Mouse (Mus musculus): Measurements from ENCODE around the gene Atp5h.
"Not testable (repeated sequence)": the region's sequence is repeated elsewhere in the genome, so short reads cannot be mapped to it uniquely, and the experiment has no call there.

Gene Atp5h

DNA sequence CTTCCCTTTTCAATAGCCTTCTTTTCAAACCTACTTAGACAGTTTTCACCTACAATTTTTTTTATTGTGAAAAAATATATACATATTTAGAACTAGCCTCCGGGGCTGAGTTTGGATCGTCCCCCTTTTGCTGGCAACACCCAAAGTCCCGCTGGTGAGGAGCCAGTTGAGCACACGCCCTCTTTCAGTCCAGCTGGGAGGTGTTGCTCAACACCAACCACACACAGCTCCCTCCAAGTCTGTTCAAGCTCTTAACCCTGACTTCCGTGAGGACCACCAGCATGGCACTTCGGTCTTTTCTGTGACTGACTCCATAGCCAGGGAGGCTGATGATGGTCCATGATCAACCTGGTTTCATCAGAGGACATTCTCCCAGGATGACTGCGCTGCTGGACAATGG, 21.7 kb downstream of the Atp5h start:
- no peak for DNase-seq (ENCODE audit: low spot score in 2 of 2)

- DNase-seq (ENCODE audit: low spot score in 2 of 2) = no peak
Observed at GRCm38 (mm10) chr11:115393721-115394325, 25.9 kb downstream of the Atp5h start.

GRCm38 (mm10) chr11:115391358-115391757, 28.4 kb downstream of the Atp5h start:
- no peak for DNase-seq (ENCODE audit: low spot score in 2 of 2)

- DNase-seq (ENCODE audit: low spot score in 2 of 2) = not testable (repeated sequence)
Observed at GRCm38 (mm10) chr11:115386859-115387258, 32.9 kb downstream of the Atp5h start.

GRCm38 (mm10) chr11:115384587-115384986, 35.2 kb downstream of the Atp5h start:
- DNase-seq (ENCODE audit: low spot score in 2 of 2) = no peak

- DNase-seq (ENCODE audit: low spot score in 2 of 2) = no peak
Observed at GRCm38 (mm10) chr11:115383701-115384474, 35.9 kb downstream of the Atp5h start.

GRCm38 (mm10) chr11:115382891-115383290, 36.9 kb downstream of the Atp5h start:
- no peak for DNase-seq (ENCODE audit: low spot score in 2 of 2)

- DNase-seq (ENCODE audit: low spot score in 2 of 2) = no peak
Observed at GRCm38 (mm10) chr11:115381743-115382539, 37.8 kb downstream of the Atp5h start, which contains the start of gene Cdr2l. Gene Cdr2l (plus strand): TSS chr11:115381916.

- DNase-seq (ENCODE audit: low spot score in 2 of 2) = no peak
Observed at GRCm38 (mm10) chr11:115381276-115381675, 38.5 kb downstream of the Atp5h start.

GRCm38 (mm10) chr11:115377854-115378253, 41.9 kb downstream of the Atp5h start:
- no peak for DNase-seq (ENCODE audit: low spot score in 2 of 2)

- no peak for DNase-seq (ENCODE audit: low spot score in 2 of 2)
Observed at GRCm38 (mm10) chr11:115377254-115377653, 42.5 kb downstream of the Atp5h start.

- DNase-seq (ENCODE audit: low spot score in 2 of 2) = no peak
Observed at GRCm38 (mm10) chr11:115376722-115377121, 43.0 kb downstream of the Atp5h start.

- DNase-seq (ENCODE audit: low spot score in 2 of 2) = no peak
Observed at GRCm38 (mm10) chr11:115374695-115375425, 44.9 kb downstream of the Atp5h start.

GRCm38 (mm10) chr11:115373805-115374694, 45.7 kb downstream of the Atp5h start:
- peak; percentile 25 to 44 for DNase-seq (ENCODE audit: low spot score in 2 of 2)

GRCm38 (mm10) chr11:115372737-115373136, 47.0 kb downstream of the Atp5h start:
- DNase-seq (ENCODE audit: low spot score in 2 of 2) = no peak

DNA sequence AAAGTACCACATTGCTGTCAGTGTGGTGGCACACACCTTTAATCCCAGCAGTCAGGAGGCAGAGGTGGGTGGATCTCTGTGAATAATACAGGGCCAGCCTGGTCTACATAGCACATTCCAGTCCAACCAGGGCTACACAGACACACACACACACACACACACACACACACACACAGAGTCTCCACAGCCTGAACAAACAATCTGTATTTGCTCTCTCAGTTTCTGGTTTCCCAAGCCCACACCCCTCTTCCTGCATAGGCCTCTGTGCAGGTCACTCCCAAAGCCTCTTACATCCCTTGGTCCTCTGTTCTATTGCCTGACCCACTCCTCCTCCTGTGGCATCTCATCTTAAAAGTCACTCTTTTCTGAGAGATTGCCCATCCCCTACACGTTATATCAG, 47.7 kb downstream of the Atp5h start:
- DNase-seq (ENCODE audit: low spot score in 2 of 2) = no peak

DNA sequence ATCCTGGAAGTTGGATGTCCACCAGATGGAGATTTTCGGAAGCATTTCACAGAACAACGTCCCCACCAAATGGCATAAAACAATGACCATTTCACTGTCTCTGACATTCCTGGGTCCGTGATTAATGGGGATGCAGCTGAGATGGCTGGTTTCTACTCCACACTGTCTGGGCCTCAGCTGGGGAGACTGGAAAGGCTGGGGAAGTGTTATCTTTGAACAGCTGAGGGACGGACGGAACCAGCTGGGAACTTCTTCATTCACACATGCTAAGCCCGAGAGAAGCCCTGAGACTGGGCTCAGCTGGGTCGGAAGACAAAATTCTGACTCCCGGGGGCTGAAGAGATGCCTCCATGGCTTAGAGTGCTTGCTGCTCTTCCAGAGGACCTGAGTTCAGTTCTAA, 48.4 kb downstream of the Atp5h start:
- DNase-seq (ENCODE audit: low spot score in 2 of 2) = no peak

DNA sequence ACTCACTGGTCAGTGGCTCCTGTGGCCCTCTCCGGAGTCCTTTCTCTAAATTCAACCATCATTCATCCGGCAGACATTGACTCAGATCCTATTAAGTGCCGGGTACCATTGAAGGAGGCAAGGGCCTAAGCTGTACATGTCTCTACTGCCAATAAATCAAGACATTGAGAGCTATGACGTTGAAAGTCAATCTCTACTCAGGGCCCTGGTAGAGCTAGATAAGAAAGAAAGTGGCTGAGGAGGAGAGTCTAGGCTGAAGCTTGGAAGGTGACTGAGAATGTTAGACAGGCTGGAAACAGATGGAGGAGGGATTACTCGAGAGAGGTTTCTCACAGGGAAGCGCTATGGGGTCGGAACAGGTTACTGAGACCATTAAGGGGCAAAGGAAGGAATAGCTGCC, 49.4 kb downstream of the Atp5h start:
- DNase-seq (ENCODE audit: low spot score in 2 of 2) = no peak

DNA sequence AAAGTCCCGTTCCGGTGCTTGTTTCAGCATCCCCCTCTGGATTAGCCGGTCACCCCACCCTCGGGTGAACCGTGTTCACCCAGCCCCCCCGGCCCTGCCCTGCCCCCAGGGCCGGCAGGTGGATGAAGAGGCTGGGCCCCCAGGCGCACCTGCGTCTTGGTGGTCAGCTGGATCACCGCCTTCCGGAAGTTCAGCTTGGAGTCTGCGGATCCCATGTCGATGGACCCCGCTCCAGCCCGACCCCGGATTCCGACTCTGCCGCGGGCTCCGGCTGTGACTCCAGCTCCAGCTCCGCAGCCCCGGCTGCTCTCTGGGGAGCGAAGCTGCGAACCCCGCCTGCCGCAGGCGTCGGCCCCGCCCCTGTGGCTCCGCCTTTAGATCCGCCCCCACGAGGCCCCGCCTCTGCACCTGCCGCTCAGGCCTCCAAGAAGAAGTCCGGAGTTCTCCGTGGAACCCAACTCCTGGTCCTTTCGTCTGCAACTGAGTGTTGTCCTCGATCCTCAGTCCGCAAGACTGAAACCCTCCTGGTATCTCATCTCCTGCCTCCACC, 52.3 kb downstream of the Atp5h start, which contains the start of gene Hid1:
Gene Hid1 (minus strand): TSS at position 362 of the 550 bp plus-strand sequence.
- DNase-seq (ENCODE audit: low spot score in 2 of 2) = peak; percentile 63 to 72

DNA sequence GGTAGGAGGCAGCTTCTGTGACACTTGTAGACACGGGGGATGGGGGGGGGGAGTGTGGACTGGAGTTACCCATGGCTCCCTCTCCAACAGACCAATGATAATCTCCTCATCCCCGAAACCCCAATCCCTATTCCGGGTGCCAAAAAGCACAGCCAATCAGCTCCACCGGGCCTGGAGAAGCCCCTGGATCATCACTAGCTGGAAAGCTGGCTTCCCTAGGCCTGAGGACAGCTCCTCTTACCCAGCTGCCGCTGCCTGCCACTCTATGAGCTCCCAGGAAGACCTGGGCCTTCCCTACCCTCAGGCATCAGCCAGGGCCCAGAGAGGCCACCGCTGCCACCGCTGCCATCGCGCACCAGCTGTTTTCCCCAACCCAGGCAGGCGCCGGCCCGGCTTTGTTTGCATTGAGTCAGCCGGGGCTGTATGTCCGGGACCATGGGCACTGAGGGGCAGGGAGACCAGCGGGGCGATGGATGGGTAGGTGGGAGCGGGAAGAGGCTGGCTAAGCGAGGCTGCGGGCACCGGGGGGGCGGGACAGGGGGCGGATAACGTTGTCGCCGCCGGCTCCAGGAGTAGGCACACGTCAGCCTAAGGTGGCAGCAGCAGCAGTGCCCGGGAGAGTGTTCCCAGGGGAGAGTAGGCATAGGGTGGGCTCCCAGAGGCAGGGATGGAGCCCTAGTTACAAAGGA, 52.9 kb downstream of the Atp5h start:
- no peak for DNase-seq (ENCODE audit: low spot score in 2 of 2)
